Mouse (Mus musculus): Measurements from ENCODE around the gene Sgms2. TPM values are rescaled to one million over a fixed set of nuclear protein-coding genes. Genes with fewer than 3 reads are reported as not detected.
A peak's percentile ranks its signal among the peaks of the same experiment; 100 is the strongest.

The Sgms2 gene
- total and polyA plus RNA-seq, 3 experiments, result not detected

DNA sequence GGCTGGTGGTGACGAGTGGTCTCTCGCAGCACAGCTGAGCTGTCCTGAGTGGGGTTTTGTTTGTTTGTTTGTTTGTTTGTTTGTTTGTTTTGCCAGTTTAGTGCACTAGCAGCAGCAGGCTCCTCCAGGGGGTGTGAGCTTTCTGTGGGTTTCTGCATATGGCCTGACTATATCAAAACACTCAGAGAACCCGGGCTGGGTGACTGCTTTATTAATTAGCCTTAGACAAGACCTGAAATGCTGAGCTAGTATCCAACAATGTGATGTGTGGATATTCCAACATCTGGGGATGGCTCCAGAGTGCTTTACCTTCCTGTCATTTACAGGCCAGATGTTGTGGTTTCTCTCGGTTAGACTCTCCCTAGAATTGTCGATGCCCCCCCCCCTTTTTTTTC is 187.9 kb downstream of the Sgms2 start:
- no peak for DNase-seq (ENCODE audit: low read depth, low spot score)
- Histone ChIP-seq H3K27me3 (ENCODE audit: control insufficient read depth in 1 of 2, insufficient read depth in 2 of 2, low read length in 2 of 2) (no peaks in the 10 kb centered on the region), H3K9me3 (replicated peaks; ENCODE audit: insufficient read depth, low read length) (no peaks in the 10 kb centered on the region), H3K9ac (ENCODE audit: control insufficient read depth, low read depth, low read length, poor library complexity, severe bottlenecking) (peak overlapping the region; percentile 71), H3K4me3 (ENCODE audit: control insufficient read depth in 1 of 2, insufficient read depth in 1 of 2, low read depth in 2 of 2, low read length in 2 of 2) (peak overlapping the region; percentile 91 to 97), H3K36me3 (ENCODE audit: control insufficient read depth in 1 of 2, insufficient read depth in 2 of 2, low read length in 2 of 2) (peaks cover 0 to 3% of the 10 kb centered on the region in 2 experiments; a peak in 2 of 4 replicates), H3K4me1 (ENCODE audit: control insufficient read depth in 1 of 2, insufficient read depth in 2 of 2, low read length in 2 of 2) (peaks cover 2% of the 10 kb centered on the region in 2 experiments; a peak in 1 of 4 replicates), H3K27ac (ENCODE audit: control insufficient read depth, low read depth, low read length) (peak overlapping the region; percentile 15; the same call in 1 of the 2 replicates), H3K79me2 (ENCODE audit: control insufficient read depth, insufficient read depth, low read length, poor library complexity) (peaks cover 5% of the 10 kb centered on the region; the same call in 1 of the 2 replicates)
- TF ChIP-seq RCOR1 (IDR thresholded peaks at IDR 0.05; ENCODE audit: low read depth, low read length) (no peak), GABPA (IDR thresholded peaks at IDR 0.05; ENCODE audit: low read depth, low read length) (no peak), TBP (IDR thresholded peaks at IDR 0.05; ENCODE audit: low read depth, low read length) (peak; percentile 45; the same call in 1 of the 2 replicates), ZC3H11A (IDR thresholded peaks at IDR 0.05; ENCODE audit: low read depth, low read length) (no peak), ZKSCAN1 (IDR thresholded peaks at IDR 0.05; ENCODE audit: low read depth, low read length) (no peak), NELFE (IDR thresholded peaks at IDR 0.05; ENCODE audit: low read depth, low read length) (peak; percentile 57), ZMIZ1 (IDR thresholded peaks at IDR 0.05; ENCODE audit: low read depth, low read length) (no peak), MYB (IDR thresholded peaks at IDR 0.05; ENCODE audit: low read depth, low read length) (no peak), CHD1 (IDR thresholded peaks at IDR 0.05; ENCODE audit: low read depth, low read length) (no peak), UBTF (IDR thresholded peaks at IDR 0.05; ENCODE audit: borderline replicate concordance, insufficient read depth, low read depth, low read length) (no peak), MXI1 (IDR thresholded peaks at IDR 0.05; ENCODE audit: low read depth, low read length) (no peak; the same call in 1 of the 2 replicates), BHLHE40 (IDR thresholded peaks at IDR 0.05; ENCODE audit: borderline replicate concordance, low read depth, low read length) (no peak), TAL1 (IDR thresholded peaks at IDR 0.05; ENCODE audit: low read length) (no peak), POLR2AphosphoS5 (IDR thresholded peaks at IDR 0.05; ENCODE audit: borderline replicate concordance, low read depth, low read length) (no peak), TCF12 (IDR thresholded peaks at IDR 0.05; ENCODE audit: low read depth, low read length) (no peak; the same call in 1 of the 2 replicates), MYC (IDR thresholded peaks at IDR 0.05; ENCODE audit: low read depth, low read length) (0 out of 2 replicates have a peak, but pooled peaks have one; percentile 25), CHD2 (IDR thresholded peaks at IDR 0.05; ENCODE audit: low read length) (no peak), RAD21 (IDR thresholded peaks at IDR 0.05; ENCODE audit: low read depth, low read length) (no peak), SIN3A (IDR thresholded peaks at IDR 0.05; ENCODE audit: low read length) (no peak), GATA1 (IDR thresholded peaks at IDR 0.05; ENCODE audit: low read depth, low read length) (no peak), ELF1 (IDR thresholded peaks at IDR 0.05; ENCODE audit: low read depth, low read length) (no peak), EP300 (IDR thresholded peaks at IDR 0.05; ENCODE audit: low read depth in 1 of 2, low read length in 2 of 2) (no peak), ZNF384 (IDR thresholded peaks at IDR 0.05; ENCODE audit: low read depth, low read length) (no peak), MEF2A (IDR thresholded peaks at IDR 0.05; ENCODE audit: extremely low read depth, insufficient replicate concordance, low read depth, low read length, poor library complexity, severe bottlenecking) (no peak), POLR2A (IDR thresholded peaks at IDR 0.05; ENCODE audit: control insufficient read depth in 1 of 2, insufficient read depth in 1 of 2, low read depth in 1 of 2, low read length in 2 of 2, poor library complexity in 1 of 2) (peak in 1 of 2 experiments; percentile 32; a peak in 3 of 4 replicates), SMC3 (IDR thresholded peaks at IDR 0.05; ENCODE audit: low read depth, low read length) (no peak), CTCF (IDR thresholded peaks at IDR 0.05 in 2 of 3, conservative IDR thresholded peaks at IDR 0.05 in 1 of 3; ENCODE audit: control insufficient read depth in 1 of 3, insufficient read depth in 1 of 3, low read depth in 2 of 3, low read length in 3 of 3, poor library complexity in 1 of 3, severe bottlenecking in 1 of 3) (no peak), USF1 (IDR thresholded peaks at IDR 0.05; ENCODE audit: low read depth, low read length) (0 out of 2 replicates have a peak, but pooled peaks have one; percentile 3), KAT2A (conservative IDR thresholded peaks at IDR 0.05; ENCODE audit: low read depth, low read length) (no peak)
